Mouse (Mus musculus): Measurements from ENCODE around the gene Hes3. TPM values are rescaled to one million over a fixed set of nuclear protein-coding genes. Genes with fewer than 3 reads are reported as not detected.

The Hes3 gene
- total RNA-seq, 2 experiments from 2014 or later: not detected

DNA sequence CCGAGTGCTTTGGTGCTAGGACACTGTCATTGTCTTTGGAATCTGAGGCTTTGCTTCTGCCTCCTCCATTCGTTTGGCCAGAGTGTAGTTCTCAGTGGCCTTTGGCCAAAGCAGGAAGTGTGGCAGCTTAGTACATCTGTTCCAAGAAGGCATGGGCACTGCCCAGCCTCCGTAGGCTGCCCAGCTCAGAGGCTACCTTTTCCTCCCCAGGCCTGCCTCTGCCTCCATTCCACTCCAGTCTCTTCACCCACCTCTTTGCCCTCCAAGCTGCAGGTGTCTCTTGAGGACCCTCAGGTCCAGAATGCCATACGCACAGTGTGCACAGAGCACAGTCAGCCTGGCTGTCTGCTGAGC lies 27.3 kb downstream of the Hes3 start:
- DNase-seq: no peak
- intact Hi-C loops (cut with DNase I): no loop called here

DNA sequence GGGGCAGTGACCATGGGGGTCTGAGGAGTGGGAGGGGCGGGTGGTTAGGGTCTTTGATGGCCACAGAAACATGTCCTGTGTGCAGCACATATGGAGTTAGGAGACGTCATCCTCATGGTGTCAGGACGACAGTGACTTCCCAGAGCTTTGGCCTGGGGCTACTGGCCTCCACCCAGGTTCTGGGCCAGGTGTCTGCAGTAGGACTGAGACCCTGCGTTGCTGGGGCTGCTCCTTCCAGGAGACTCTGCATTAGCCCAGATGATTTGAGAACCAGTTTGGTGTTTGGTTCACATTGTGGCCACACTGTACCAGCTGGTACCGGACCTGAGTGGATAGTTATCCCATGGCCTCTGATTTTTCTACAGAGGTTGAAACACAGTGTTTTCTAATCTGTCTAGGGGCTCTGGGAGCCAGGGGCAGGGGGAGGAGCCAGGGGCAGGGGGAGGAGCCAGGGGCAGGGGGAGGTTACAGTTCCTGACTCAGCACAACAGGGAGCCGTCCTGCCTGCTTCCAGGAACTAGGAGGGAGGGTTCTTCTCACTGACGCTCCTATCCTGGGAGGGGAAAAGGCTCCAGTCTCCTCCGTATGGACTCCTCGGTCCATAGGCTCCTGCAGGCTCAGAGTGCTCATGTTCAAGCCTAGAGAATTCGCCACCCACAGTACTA lies 27.8 kb downstream of the Hes3 start:
- intact Hi-C loops (cut with DNase I): no loop called here
- DNase-seq: no peak

GRCm38 (mm10) chr4:152263089-152263488 lies 28.4 kb downstream of the Hes3 start:
- intact Hi-C loops (cut with DNase I): no loop called here
- no peak for DNase-seq

DNA sequence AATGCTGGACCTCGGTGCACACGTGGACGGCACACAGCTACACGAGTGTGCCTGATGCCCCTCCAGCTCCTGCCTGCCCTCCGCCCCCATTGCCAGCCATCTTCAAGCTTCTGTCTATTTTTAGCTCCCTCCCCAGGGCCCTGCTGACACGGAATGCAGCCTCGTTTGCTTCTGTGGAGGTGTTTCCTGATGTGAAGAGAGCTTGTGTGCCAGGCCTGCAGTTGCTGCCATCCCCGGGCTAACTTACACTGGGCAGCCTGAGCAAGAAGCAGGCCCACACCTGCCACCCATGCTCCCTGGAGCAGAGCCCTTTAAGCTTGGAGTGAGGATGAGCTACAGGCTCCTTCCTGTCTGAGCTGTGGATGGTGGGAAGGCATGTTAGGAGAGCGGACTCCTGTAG lies 29.3 kb downstream of the Hes3 start:
- no peak for DNase-seq
- intact Hi-C loops (cut with DNase I): no loop called here

- intact Hi-C loops (cut with DNase I): no loop called here
These were observed 31.0 kb downstream of the Hes3 start for GRCm38 (mm10) chr4:152260451-152260850.

DNA sequence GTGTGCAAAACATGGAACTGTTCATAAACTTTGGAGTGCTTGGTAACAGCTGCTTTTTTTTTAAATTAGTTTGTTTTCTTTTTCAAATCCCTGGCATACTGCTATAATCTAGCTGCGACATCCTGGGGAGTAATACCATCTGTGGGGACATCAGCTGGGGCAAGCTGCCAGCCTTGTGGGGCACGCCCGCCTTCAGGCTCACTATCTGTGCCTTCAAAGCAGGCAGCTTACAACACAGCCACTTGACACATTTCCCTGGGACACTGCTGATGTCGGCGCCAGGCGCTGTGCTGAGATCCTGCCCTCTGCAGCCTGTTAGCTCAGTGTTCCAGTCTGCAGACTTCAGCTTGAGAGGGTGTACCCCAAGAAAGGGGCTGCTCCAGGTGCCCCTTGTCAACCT lies 34.4 kb downstream of the Hes3 start:
- DNase-seq: peak; percentile 66 to 69
- intact Hi-C loops (cut with DNase I): no loop called here

More at GRCm38 (mm10) chr4:152260451-152260850, 31.0 kb downstream of the Hes3 start:
- no peak for DNase-seq

- DNase-seq: no peak
- intact Hi-C loops (cut with DNase I): no loop called here
These were observed 38.2 kb downstream of the Hes3 start for GRCm38 (mm10) chr4:152253183-152253759.

DNA sequence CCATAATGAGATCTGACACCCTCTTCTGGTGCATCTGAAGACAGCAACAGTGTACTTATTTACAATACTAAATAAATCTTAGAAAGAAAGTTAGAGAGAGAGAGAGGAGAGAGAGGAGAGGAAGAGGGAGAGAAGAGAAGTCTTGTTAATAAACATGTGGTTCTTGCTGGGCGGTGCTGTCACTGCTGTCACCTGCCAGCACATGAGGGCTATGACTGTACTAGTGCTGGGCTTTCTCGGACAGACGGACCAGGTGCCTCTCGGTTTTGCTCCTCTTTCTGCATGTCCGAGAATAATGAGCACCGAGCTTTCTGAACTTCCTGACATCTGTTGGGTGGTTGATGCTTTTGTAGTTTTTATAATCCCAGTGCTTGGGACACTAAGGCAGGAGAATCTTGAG lies 40.8 kb downstream of the Hes3 start:
- no peak for DNase-seq
- intact Hi-C loops (cut with DNase I): no loop called here

GRCm38 (mm10) chr4:152247195-152247594 lies 44.3 kb downstream of the Hes3 start:
- intact Hi-C loops (cut with DNase I): no loop called here
- DNase-seq: no peak

- intact Hi-C loops (cut with DNase I): no loop called here
- no peak for DNase-seq
These were observed 45.5 kb downstream of the Hes3 start for GRCm38 (mm10) chr4:152246011-152246410.

DNA sequence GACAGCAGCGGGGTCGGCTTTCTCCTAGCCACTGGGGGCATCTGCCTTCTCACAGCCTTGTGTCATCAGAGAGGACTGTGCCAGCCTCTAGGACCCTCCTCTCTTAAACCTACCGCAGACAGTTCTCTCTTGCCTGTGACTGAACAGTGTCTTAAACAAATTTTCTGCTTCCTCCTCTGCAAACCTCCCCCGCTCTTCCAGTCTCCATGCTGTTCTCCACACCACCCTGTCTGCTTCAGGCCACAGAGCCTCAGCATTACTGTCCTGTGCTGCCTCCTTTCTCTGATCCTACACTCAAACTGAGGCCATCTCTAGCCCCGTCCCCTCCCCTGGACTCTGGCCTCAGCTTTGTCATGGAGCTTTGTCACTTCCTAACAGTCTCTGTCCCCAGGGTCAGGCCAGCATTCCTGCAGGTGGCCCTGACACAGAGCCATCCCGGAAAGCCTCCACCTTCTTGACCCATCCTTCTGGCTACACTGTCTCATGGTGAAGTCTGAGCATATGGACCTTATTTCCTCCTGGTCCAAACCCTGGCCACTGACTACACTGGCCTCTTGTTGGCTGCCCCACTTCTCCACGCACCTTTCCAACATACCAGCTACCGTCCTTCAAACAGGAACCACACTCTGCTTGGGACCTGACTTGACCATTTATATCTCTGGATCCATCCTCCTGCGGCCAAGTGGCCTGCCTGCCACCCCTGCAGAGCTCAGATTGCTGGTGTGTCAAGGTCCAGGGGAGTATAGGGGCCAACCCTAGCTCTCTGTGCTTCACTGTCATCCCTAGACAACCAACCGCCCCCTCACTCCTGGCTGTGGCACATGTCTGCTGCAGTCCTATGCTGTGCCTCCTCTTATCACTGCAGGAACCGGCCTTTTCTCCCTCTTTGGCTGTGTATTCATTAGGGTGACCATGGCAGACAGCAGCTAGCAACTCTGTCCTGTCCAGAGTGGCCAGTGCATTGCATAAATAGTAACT lies 46.6 kb downstream of the Hes3 start:
- DNase-seq: no peak
- intact Hi-C loops (cut with DNase I): no loop called here

- intact Hi-C loops (cut with DNase I): no loop called here
- DNase-seq: no peak
These were observed 47.5 kb downstream of the Hes3 start for GRCm38 (mm10) chr4:152243969-152244368.

GRCm38 (mm10) chr4:152243241-152243891 lies 48.1 kb downstream of the Hes3 start:
- DNase-seq: no peak
- intact Hi-C loops (cut with DNase I): no loop called here

DNA sequence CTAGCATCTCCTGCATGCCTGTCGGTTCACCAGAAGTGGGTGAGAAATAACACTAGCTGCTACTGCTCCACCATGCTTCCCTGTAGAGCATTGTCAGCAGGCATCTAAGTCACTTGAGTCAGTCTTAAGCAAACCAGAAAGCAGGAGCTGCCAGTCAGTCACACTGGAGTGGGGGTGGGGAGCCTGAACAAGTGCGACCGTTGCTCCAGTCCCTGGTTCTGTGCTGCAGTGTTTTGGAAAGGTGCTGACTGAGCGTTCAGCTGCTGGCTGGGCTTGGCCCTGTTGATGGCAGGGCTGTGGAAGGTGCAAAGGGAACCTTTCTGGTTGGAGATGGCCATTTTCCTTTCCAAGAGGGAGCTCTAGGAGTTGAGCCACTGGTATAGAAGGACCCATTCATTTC lies 51.5 kb downstream of the Hes3 start:
- intact Hi-C loops (cut with DNase I): no loop called here
- DNase-seq: no peak

Other genes starting within 250 kb of the Hes3 start
- gene Plekhg5, start 219.2 kb downstream of the Hes3 start, total RNA-seq (2021): 1 to 10 TPM; 6.3 to 6.4 TPM
- gene Tnfrsf25, start 175.7 kb downstream of the Hes3 start, total RNA-seq (2021): under 1 TPM; 0.76 to 0.84 TPM
- under 1 TPM; 0.27 to 0.43 TPM for gene Espn, start 139.3 kb downstream of the Hes3 start, total RNA-seq (2021)
- not detected for gene Hes2, start 132.8 kb downstream of the Hes3 start, total RNA-seq (2021)
- gene Acot7, start 113.5 kb downstream of the Hes3 start, total RNA-seq (2021): 10 to 100 TPM; 15.0 to 18.5 TPM
- gene Gpr153, start 17.4 kb downstream of the Hes3 start, total RNA-seq (2021): 1 to 10 TPM; 7.1 to 8.0 TPM
- 10 to 100 TPM; 14.4 to 17.3 TPM for gene Icmt, start 5.6 kb upstream of the Hes3 start, total RNA-seq (2021)
- not detected for gene Rnf207, start 27.3 kb upstream of the Hes3 start, total RNA-seq (2021)
- gene Rpl22, start 34.1 kb upstream of the Hes3 start, total RNA-seq (2021): 100 to 1,000 TPM; 165 to 223 TPM
- under 1 TPM; 0.10 to 0.13 TPM for gene Chd5, start 47.0 kb upstream of the Hes3 start, total RNA-seq (2021)
- gene Nphp4, start 185.0 kb upstream of the Hes3 start, total RNA-seq (2021): under 1 TPM; 0.66 to 0.96 TPM
- gene Kcnab2, start 186.2 kb upstream of the Hes3 start, total RNA-seq (2021): 1 to 10 TPM; 1.3 to 1.5 TPM